Mouse (Mus musculus) spleen, adult 2 months (tissue): ENCODE data around the gene Pla2g4e. TPM values are rescaled to one million over a fixed set of nuclear protein-coding genes. Genes with fewer than 3 reads are reported as not detected.

Experiments
- DNase-seq, 2 experiments: peaks; one replicate each; pipeline versions ENCODE4 v3.0.0 to v3.0.0-alpha.2; 2012 to 2021; ENCODE audit warnings: low spot score in 2 of 2, low read depth in 1 of 2
- H3K27ac ChIP-seq: fragments of 200-500 bp; 2 replicates; pipeline ENCODE4 v1.5.1; 2012; ENCODE audit warnings: low read length, inconsistent platforms; ENCODE audit not compliant: insufficient read depth
- H3K27me3 ChIP-seq: fragments of 200-500 bp; 2 replicates; pipeline ENCODE4 v1.6.1; 2012; ENCODE audit warnings: mild to moderate bottlenecking, moderate library complexity, low read length, inconsistent platforms; ENCODE audit not compliant: control insufficient read depth, insufficient read depth
- H3K36me3 ChIP-seq: fragments of 200-500 bp; 2 replicates; pipeline ENCODE4 v1.6.1; 2012; ENCODE audit warnings: mild to moderate bottlenecking, low read length, inconsistent platforms; ENCODE audit not compliant: control insufficient read depth, insufficient read depth
- H3K4me1 ChIP-seq: fragments of 200-500 bp; 2 replicates; pipeline ENCODE4 v1.6.1; 2011; ENCODE audit warnings: inconsistent platforms; ENCODE audit not compliant: control insufficient read depth, insufficient read depth, insufficient read length
- H3K4me3 ChIP-seq: fragments of 200-500 bp; 2 replicates; pipeline ENCODE4 v1.5.1; 2011; ENCODE audit warnings: mild to moderate bottlenecking, inconsistent platforms; ENCODE audit not compliant: insufficient read depth, insufficient read length; ENCODE audit errors: extremely low read depth
- CTCF ChIP-seq: fragments of 200-500 bp; IDR thresholded peaks from 2 replicates; pipeline ENCODE4 v1.5.1; 2011; ENCODE audit warnings: mild to moderate bottlenecking, inconsistent platforms; ENCODE audit not compliant: insufficient read depth, insufficient read length, insufficient replicate concordance; ENCODE audit errors: extremely low read depth
- POLR2A ChIP-seq: fragments of 200-500 bp; IDR thresholded peaks from 2 replicates; pipeline ENCODE4 v1.6.1; 2011; ENCODE audit warnings: low read depth, low read length, inconsistent platforms
- WGBS: fragments of 180-500 bp; shearing (Covaris S2); methylation state at CpG from one replicate; pipeline ENCODE4 v1.1.7; 2018; 5-methylcytosine and 5-hydroxymethylcytosine counted together
- polyA plus RNA-seq: library from polyadenylated mRNA; depleted of rRNA; stranded (reverse); fragments of >200 nt; gene quantifications from 2 replicates; pipeline ENCODE4 v1.2.3, GENCODE M21; 2012

The Pla2g4e gene
- polyA plus RNA-seq, 1 experiment: not detected

DNA sequence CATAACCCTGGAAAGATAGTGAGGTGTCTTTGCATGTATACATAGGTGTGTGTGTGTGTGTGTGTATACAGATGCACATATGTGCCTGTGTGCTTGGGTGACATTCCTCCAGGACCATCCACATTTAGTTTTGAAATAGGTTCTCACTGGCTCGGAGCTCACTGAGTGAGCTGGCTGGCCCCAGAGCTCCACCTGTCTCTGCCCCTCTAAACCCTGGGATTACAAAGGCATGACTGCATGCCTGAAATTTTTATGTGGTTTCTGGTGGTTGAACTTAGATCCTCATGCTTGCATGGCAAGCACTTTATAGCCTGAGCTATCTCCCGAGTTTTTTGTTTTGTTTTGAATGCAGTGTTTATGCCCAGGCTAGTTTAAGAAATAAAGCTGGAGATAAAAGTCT lies 98.6 kb downstream of the Pla2g4e start:
- 80% methylated on average over 2 of the region's 2 CpGs for WGBS
- H3K4me1 ChIP-seq: no peaks in the 10 kb centered on the region; the same call in 1 of the 2 replicates

DNA sequence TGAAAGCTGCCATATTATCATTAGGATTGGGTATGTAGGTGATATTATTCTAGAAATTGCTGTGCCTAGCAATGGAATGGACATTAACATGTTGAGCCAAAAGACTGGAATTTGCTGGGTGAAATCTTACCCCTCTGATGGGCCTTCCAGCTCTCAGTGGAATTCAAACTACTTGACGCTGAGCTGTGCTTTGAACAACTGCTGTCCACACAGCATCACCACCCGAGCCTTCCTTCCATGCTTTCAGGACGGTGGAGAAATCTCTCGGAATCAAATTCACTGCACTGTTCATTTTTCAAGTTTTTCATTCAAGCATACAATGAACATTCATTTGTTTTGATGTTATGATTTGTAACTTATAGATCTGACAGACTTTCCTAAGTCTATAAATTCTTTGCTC lies 100.7 kb downstream of the Pla2g4e start:
- no peaks in the 10 kb centered on the region for H3K27me3 ChIP-seq
- H3K27ac ChIP-seq: no peak overlapping the region
- WGBS: 95% methylated on average over 4 of the region's 4 CpGs
- no peak overlapping the region for H3K4me3 ChIP-seq
- H3K36me3 ChIP-seq: no peaks in the 10 kb centered on the region; the same call in 1 of the 2 replicates
- DNase-seq: no peak
- no peak for TF ChIP-seq POLR2A
- TF ChIP-seq CTCF: no peak
- peaks cover 3% of the 10 kb centered on the region; the same call in 1 of the 2 replicates for H3K4me1 ChIP-seq

More for the DNA sequence above, 98.6 kb downstream of the Pla2g4e start:
- H3K36me3 ChIP-seq: no peaks in the 10 kb centered on the region; the same call in 1 of the 2 replicates
- DNase-seq: no peak
- no peak overlapping the region for H3K27ac ChIP-seq
- no peak for TF ChIP-seq CTCF
- no peak for TF ChIP-seq POLR2A
- H3K4me3 ChIP-seq: no peak overlapping the region
- H3K27me3 ChIP-seq: no peaks in the 10 kb centered on the region

GRCm38 (mm10) chr2:120142336-120142735 lies 102.8 kb downstream of the Pla2g4e start:
- TF ChIP-seq CTCF (no peak), POLR2A (no peak)
- Histone ChIP-seq H3K4me1 (peaks cover 8% of the 10 kb centered on the region), H3K36me3 (no peaks in the 10 kb centered on the region; the same call in 1 of the 2 replicates), H3K27ac (no peak overlapping the region), H3K4me3 (no peak overlapping the region), H3K27me3 (no peaks in the 10 kb centered on the region)
- WGBS: 83% methylated on average over 5 of the region's 5 CpGs
- no peak for DNase-seq

DNA sequence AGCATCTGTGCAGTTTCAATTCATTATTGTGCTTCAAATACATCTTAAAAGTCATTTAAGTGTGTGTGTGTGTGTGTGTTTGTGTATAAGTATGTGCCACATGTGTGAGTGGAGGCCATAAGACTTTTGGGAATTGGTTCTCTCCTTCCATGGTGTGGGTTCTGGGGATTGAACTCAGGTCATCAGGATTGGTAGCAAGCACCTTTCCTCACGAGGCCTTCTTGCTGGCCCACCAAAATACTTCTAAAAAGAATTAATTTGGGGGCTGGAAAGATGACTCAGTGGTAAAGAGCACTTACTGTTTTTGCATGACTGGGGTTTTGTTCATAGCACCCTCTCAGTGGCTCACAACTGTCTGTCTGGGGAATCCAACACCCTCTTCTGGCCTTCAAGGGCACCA lies 103.5 kb downstream of the Pla2g4e start:
- Histone ChIP-seq H3K36me3 (no peaks in the 10 kb centered on the region; the same call in 1 of the 2 replicates), H3K27ac (no peak overlapping the region), H3K27me3 (no peaks in the 10 kb centered on the region), H3K4me1 (peaks cover 15% of the 10 kb centered on the region), H3K4me3 (no peak overlapping the region)
- WGBS: 92% methylated on average over 1 of the region's 1 CpGs
- no peak for TF ChIP-seq CTCF
- TF ChIP-seq POLR2A: no peak
- DNase-seq: no peak

- 54% methylated on average over 5 of the region's 5 CpGs for WGBS
- TF ChIP-seq CTCF: no peak
- no peak for TF ChIP-seq POLR2A
Observed at GRCm38 (mm10) chr2:120140326-120140725, 104.8 kb downstream of the Pla2g4e start.

DNA sequence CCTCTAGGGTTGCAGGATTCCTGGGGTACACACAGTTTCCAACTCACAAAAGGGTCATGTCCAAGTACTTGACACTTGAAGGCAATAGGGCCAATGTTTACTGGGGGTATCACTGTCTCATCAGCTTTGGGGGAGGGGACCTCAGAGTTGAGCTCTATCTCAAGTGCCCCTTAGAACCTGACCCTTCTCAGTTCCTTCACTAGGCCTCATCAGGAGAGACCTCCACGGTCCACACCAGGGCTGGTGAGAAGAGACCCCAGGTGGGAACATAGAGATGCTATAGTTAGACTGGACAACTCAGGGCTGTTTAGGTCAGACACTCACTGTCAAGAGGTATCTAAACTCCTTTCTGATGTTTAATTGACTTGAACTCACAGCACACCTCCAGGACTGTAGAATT lies 106.0 kb downstream of the Pla2g4e start:
- Histone ChIP-seq H3K4me1 (peaks cover 25% of the 10 kb centered on the region), H3K4me3 (no peak overlapping the region), H3K27ac (no peak overlapping the region), H3K27me3 (no peaks in the 10 kb centered on the region), H3K36me3 (no peaks in the 10 kb centered on the region)
- TF ChIP-seq CTCF: no peak
- no peak for TF ChIP-seq POLR2A
- WGBS: 92% methylated on average over 1 of the region's 1 CpGs
- no peak for DNase-seq

More at GRCm38 (mm10) chr2:120140326-120140725, 104.8 kb downstream of the Pla2g4e start:
- Histone ChIP-seq H3K36me3 (no peaks in the 10 kb centered on the region; the same call in 1 of the 2 replicates), H3K27me3 (no peaks in the 10 kb centered on the region), H3K4me3 (no peak overlapping the region), H3K27ac (peak overlapping the region; percentile 39; the same call in 1 of the 2 replicates), H3K4me1 (peaks cover 18% of the 10 kb centered on the region)
- DNase-seq: no peak

- H3K27me3 ChIP-seq: no peaks in the 10 kb centered on the region
- H3K27ac ChIP-seq: peak overlapping the region; percentile 78
- DNase-seq: no peak
- no peak overlapping the region for H3K4me3 ChIP-seq
- H3K36me3 ChIP-seq: no peaks in the 10 kb centered on the region
- peaks cover 37% of the 10 kb centered on the region for H3K4me1 ChIP-seq
- 57% methylated on average over 5 of the region's 5 CpGs for WGBS
- no peak for TF ChIP-seq CTCF
- no peak for TF ChIP-seq POLR2A
Observed at GRCm38 (mm10) chr2:120137281-120137680, 107.9 kb downstream of the Pla2g4e start.
